Mouse (Mus musculus): ENCODE data around the gene Med6.

DNA sequence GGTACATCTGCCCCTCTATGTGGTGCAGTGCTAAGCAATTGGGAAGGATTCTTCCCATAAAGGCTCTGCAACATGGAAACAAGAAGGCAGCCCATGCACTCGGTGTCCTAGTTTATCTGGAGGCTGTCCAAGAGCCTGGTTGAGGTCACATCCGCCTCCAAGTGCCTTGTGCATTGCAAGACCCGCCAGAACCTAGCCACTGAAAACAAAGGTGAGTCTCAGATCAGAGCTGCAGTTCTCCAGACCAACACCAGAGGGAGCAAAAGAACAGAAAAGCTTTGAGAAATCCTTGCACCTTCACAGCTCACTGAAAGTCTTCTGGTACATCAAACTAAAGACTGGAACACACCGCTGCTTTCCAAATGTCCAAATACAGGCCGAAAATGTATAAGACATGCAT lies 24.5 kb upstream of the Med6 start:
- TF ChIP-seq POLR2A (IDR thresholded peaks at IDR 0.05; ENCODE audit: borderline replicate concordance, insufficient read depth, low read length) (no peak), CTCF (IDR thresholded peaks at IDR 0.05; ENCODE audit: borderline replicate concordance, insufficient read depth, low read depth, low read length) (peak; percentile 81)

Measured in cerebellum, adult 2 months (tissue).